Mouse (Mus musculus): Measurements from ENCODE around the gene Dctn2. TPM values are rescaled to one million over a fixed set of nuclear protein-coding genes. Genes with fewer than 3 reads are reported as not detected.
"Not testable (repeated sequence)": the region's sequence is repeated elsewhere in the genome, so short reads cannot be mapped to it uniquely, and the experiment has no call there.

Dctn2 gene
- polyA plus RNA-seq, 1 experiment: 200 TPM

DNA sequence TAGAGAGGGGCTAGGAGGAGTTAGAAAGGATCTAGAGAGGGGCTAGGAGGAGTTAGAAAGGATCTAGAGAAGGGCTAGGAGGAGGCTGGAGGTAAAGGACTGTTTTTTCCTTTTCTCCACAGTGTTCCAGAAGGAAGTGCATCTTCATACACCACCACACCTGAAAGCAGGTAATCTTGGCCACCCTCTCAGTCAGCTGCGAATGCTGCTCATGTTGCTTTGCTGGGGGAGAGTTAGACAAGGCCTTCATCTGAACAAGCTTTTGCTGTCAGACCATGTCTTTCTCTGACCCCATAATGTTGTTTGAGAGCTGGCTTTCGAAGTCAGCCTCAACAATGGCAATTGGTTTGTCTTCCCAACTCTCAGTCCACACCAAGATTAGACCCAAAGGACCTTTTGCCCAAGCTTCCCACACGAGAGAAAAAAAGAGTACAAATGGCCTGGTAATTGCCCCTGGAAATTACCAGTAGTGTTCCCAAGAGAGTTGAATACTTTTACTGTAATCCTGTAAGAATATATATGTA, 27.5 kb downstream of the Dctn2 start:
- H3K27ac ChIP-seq (ENCODE audit: control insufficient read depth, insufficient read depth, low read length): no peak overlapping the region
- 93% methylated on average over 3 of the region's 3 CpGs for WGBS
- no peak for DNase-seq
- H3K27me3 ChIP-seq (ENCODE audit: control insufficient read depth, insufficient read depth, low read length): no peaks in the 10 kb centered on the region
- H3K4me3 ChIP-seq (ENCODE audit: control insufficient read depth, insufficient read depth, low read length): no peak overlapping the region
- H3K4me1 ChIP-seq (replicated peaks; ENCODE audit: control insufficient read depth, insufficient read depth, low read length): peaks cover 10% of the 10 kb centered on the region
- peaks cover 45% of the 10 kb centered on the region for H3K36me3 ChIP-seq (ENCODE audit: control insufficient read depth, insufficient read depth, low read length)
- TF ChIP-seq CTCF (IDR thresholded peaks at IDR 0.05; ENCODE audit: borderline replicate concordance, control insufficient read depth, extremely low read depth, insufficient read depth, low read length, poor library complexity) (no peak), POLR2A (IDR thresholded peaks at IDR 0.05; ENCODE audit: control insufficient read depth, extremely low read depth, insufficient read depth, low read length, poor library complexity) (no peak)

GRCm38 (mm10) chr10:127294895-127295510, 28.8 kb downstream of the Dctn2 start:
- H3K4me3 ChIP-seq (ENCODE audit: control insufficient read depth, insufficient read depth, low read length): no peak overlapping the region
- peaks cover 57% of the 10 kb centered on the region for H3K36me3 ChIP-seq (ENCODE audit: control insufficient read depth, insufficient read depth, low read length)
- H3K4me1 ChIP-seq (replicated peaks; ENCODE audit: control insufficient read depth, insufficient read depth, low read length): peaks cover 4% of the 10 kb centered on the region
- no peak overlapping the region for H3K27ac ChIP-seq (ENCODE audit: control insufficient read depth, insufficient read depth, low read length)
- no peaks in the 10 kb centered on the region for H3K27me3 ChIP-seq (ENCODE audit: control insufficient read depth, insufficient read depth, low read length)
- no peak for TF ChIP-seq POLR2A (IDR thresholded peaks at IDR 0.05; ENCODE audit: control insufficient read depth, extremely low read depth, insufficient read depth, low read length, poor library complexity)
- TF ChIP-seq CTCF (IDR thresholded peaks at IDR 0.05; ENCODE audit: borderline replicate concordance, control insufficient read depth, extremely low read depth, insufficient read depth, low read length, poor library complexity): no peak
- 95% methylated on average over 10 of the region's 10 CpGs for WGBS
- no peak for DNase-seq

DNA sequence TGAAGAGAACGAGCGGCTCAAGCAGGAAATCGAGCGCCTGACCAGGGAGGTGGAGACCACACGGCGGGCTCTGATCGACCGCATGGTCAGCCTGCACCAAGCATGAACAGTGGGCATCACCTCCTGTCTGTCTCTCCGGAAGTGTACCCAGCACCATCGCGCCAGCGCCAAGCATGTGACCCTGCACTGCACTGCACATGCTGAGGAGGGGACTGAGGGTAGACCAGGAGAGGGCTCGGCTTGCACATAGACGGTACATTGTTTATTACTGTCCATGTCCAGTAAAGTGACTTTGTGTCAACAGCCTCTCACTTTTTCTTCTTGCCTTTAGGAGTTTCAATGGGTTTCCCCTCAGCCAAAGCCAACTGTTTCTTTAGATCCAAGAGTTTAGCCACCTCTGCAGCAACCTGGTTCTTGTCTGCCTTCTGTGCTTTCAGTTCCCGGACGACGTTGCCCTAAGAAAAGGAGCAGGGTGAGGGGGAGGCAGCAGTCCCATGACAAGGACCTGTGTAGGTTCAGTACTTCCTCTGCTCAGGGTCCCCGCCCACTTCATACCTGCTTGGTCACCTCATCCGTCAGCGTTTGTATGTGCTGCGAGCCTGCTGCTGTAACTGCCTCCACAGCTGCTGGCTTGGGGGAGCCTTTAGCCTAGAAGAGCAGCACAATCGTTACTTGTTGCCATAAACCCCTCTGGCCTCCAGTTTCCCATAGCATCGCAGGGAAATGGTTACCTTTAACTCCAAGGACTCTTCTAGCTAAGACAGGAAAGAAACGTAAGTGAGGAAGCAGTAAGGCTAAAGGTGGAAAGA, 30.0 kb downstream of the Dctn2 start:
- no peak overlapping the region for H3K4me3 ChIP-seq (ENCODE audit: control insufficient read depth, insufficient read depth, low read length)
- H3K27me3 ChIP-seq (ENCODE audit: control insufficient read depth, insufficient read depth, low read length): no peaks in the 10 kb centered on the region
- TF ChIP-seq POLR2A (IDR thresholded peaks at IDR 0.05; ENCODE audit: control insufficient read depth, extremely low read depth, insufficient read depth, low read length, poor library complexity): no peak
- 94% methylated on average over 24 of the region's 24 CpGs for WGBS
- peaks cover 4% of the 10 kb centered on the region for H3K4me1 ChIP-seq (replicated peaks; ENCODE audit: control insufficient read depth, insufficient read depth, low read length)
- H3K27ac ChIP-seq (ENCODE audit: control insufficient read depth, insufficient read depth, low read length): no peak overlapping the region
- no peak for DNase-seq
- H3K36me3 ChIP-seq (ENCODE audit: control insufficient read depth, insufficient read depth, low read length): peaks cover 63% of the 10 kb centered on the region

DNA sequence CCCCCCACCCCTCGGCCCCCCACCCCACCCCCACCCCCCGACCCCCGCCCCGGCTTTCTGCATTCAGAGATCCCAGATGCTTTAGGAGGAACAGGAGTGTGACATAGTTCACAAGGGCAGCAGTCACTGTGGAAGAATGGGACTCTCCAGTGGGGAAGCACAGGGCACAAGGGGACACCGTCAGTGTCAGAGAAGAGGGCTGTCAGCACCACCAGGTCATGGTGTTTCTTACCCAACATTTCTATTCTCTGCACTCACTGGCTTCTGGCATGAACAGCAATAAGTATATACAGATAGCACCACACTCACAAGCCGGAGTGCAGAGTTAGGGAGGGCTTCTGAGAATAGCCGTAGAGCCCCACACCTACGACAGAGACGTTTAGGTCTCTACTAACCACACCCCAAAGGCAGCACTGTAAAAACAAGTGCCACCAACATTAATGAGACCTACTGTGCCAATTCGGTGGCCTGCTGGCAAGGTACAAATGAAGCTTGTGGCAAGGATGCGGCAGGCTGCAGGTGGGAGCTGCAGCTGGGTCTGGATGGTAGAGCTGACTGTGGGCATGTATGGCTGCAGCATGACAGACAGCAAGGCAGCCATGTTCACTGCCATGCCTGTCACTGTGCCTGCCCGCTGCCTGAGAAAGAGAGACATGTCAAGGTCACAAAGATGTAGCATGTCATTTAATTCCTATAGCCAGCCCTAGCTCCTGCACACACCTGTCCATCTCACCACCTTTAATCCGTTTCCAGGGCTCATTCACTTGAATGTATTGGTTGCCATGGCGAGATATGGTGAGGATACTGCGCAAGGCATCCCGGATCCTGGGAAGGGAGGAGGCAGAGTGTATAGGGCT, 31.1 kb downstream of the Dctn2 start:
- H3K27ac ChIP-seq (ENCODE audit: control insufficient read depth, insufficient read depth, low read length): no peak overlapping the region
- TF ChIP-seq CTCF (IDR thresholded peaks at IDR 0.05; ENCODE audit: borderline replicate concordance, control insufficient read depth, extremely low read depth, insufficient read depth, low read length, poor library complexity) (no peak), POLR2A (IDR thresholded peaks at IDR 0.05; ENCODE audit: control insufficient read depth, extremely low read depth, insufficient read depth, low read length, poor library complexity) (no peak)
- no peaks in the 10 kb centered on the region for H3K4me1 ChIP-seq (replicated peaks; ENCODE audit: control insufficient read depth, insufficient read depth, low read length)
- no peaks in the 10 kb centered on the region for H3K27me3 ChIP-seq (ENCODE audit: control insufficient read depth, insufficient read depth, low read length)
- 96% methylated on average over 16 of the region's 16 CpGs for WGBS
- no peak overlapping the region for H3K4me3 ChIP-seq (ENCODE audit: control insufficient read depth, insufficient read depth, low read length)
- no peak for DNase-seq
- peaks cover 70% of the 10 kb centered on the region for H3K36me3 ChIP-seq (ENCODE audit: control insufficient read depth, insufficient read depth, low read length)

- Histone ChIP-seq H3K4me3 (ENCODE audit: control insufficient read depth, insufficient read depth, low read length) (no peak overlapping the region), H3K27me3 (ENCODE audit: control insufficient read depth, insufficient read depth, low read length) (no peaks in the 10 kb centered on the region), H3K4me1 (replicated peaks; ENCODE audit: control insufficient read depth, insufficient read depth, low read length) (no peaks in the 10 kb centered on the region), H3K27ac (ENCODE audit: control insufficient read depth, insufficient read depth, low read length) (no peak overlapping the region), H3K36me3 (ENCODE audit: control insufficient read depth, insufficient read depth, low read length) (peaks cover 77% of the 10 kb centered on the region)
- TF ChIP-seq POLR2A (IDR thresholded peaks at IDR 0.05; ENCODE audit: control insufficient read depth, extremely low read depth, insufficient read depth, low read length, poor library complexity): no peak
- no peak for TF ChIP-seq CTCF (IDR thresholded peaks at IDR 0.05; ENCODE audit: borderline replicate concordance, control insufficient read depth, extremely low read depth, insufficient read depth, low read length, poor library complexity)
- WGBS: 98% methylated on average over 6 of the region's 6 CpGs
- DNase-seq: no peak
These were observed 34.2 kb downstream of the Dctn2 start for GRCm38 (mm10) chr10:127300361-127300760.

GRCm38 (mm10) chr10:127303136-127303535, 37.0 kb downstream of the Dctn2 start:
- 98% methylated on average over 11 of the region's 11 CpGs for WGBS
- peaks cover 71% of the 10 kb centered on the region for H3K36me3 ChIP-seq (ENCODE audit: control insufficient read depth, insufficient read depth, low read length)
- no peaks in the 10 kb centered on the region for H3K27me3 ChIP-seq (ENCODE audit: control insufficient read depth, insufficient read depth, low read length)
- TF ChIP-seq POLR2A (IDR thresholded peaks at IDR 0.05; ENCODE audit: control insufficient read depth, extremely low read depth, insufficient read depth, low read length, poor library complexity) (no peak), CTCF (IDR thresholded peaks at IDR 0.05; ENCODE audit: borderline replicate concordance, control insufficient read depth, extremely low read depth, insufficient read depth, low read length, poor library complexity) (no peak)
- DNase-seq: no peak
- H3K27ac ChIP-seq (ENCODE audit: control insufficient read depth, insufficient read depth, low read length): no peak overlapping the region
- H3K4me3 ChIP-seq (ENCODE audit: control insufficient read depth, insufficient read depth, low read length): no peak overlapping the region
- no peaks in the 10 kb centered on the region for H3K4me1 ChIP-seq (replicated peaks; ENCODE audit: control insufficient read depth, insufficient read depth, low read length)

DNA sequence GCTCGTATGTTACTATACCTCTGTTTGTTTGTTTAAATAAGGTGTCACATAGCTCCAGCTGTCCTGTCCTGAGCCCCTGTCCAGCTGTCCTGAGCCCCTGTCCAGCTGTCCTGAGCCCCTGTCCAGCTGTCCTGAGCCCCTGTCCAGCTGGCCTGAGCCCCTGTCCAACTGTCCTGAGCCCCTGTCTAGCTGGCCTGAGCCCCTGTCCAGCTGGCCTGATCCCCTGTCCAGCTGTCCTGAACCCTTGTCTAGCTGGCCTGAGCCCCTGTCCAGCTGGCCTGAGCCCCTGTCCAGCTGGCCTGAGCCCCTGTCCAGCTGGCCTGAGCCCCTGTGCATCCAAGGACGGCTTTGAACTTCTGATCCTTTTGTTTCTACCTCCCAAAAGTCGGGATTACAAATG, 43.0 kb downstream of the Dctn2 start:
- 94% methylated on average over 3 of the region's 3 CpGs for WGBS
- H3K4me3 ChIP-seq (ENCODE audit: control insufficient read depth, insufficient read depth, low read length); H3K4me1 ChIP-seq (replicated peaks; ENCODE audit: control insufficient read depth, insufficient read depth, low read length); DNase-seq; H3K27me3 ChIP-seq (ENCODE audit: control insufficient read depth, insufficient read depth, low read length); H3K27ac ChIP-seq (ENCODE audit: control insufficient read depth, insufficient read depth, low read length): not testable (repeated sequence)
- peaks cover 38% of the 10 kb centered on the region for H3K36me3 ChIP-seq (ENCODE audit: control insufficient read depth, insufficient read depth, low read length)

All from thymus, adult 2 months (tissue).